Mouse (Mus musculus): Measurements from ENCODE around the gene Rasl11a. TPM values are rescaled to one million over a fixed set of nuclear protein-coding genes. Genes with fewer than 3 reads are reported as not detected.

Gene Rasl11a
- 1 to 10 TPM; 3.9 to 5.1 TPM for total RNA-seq (2021)
- long read RNA-seq, experiment 1, transcript Rasl11a-201 (4 exons, 1,126 nt), result major isoform, 7 of 10 reads
- long read RNA-seq, experiment 1, partial matches to known transcripts, result 0 of 10 reads
- long read RNA-seq, experiment 1, other reads (novel, unspliced or antisense), result 3 of 10 reads
- long read RNA-seq, experiment 2, partial matches to known transcripts, result 0 of 3 reads
- long read RNA-seq, experiment 2, other reads (novel, unspliced or antisense), result 0 of 3 reads

- DNase-seq, result peak; percentile 75
These were observed at the start of gene Rasl11a for GRCm38 (mm10) chr5:146844945-146845365. Gene Rasl11a, plus strand, starts transcription at chr5:146845071.

- no peak for DNase-seq
These were observed 49.1 kb upstream of the Rasl11a start for GRCm38 (mm10) chr5:146795728-146796127.

- no peak for DNase-seq
These were observed 46.8 kb upstream of the Rasl11a start for GRCm38 (mm10) chr5:146798031-146798430.

- DNase-seq, result no peak
These were observed 38.9 kb upstream of the Rasl11a start for GRCm38 (mm10) chr5:146806004-146806430.

GRCm38 (mm10) chr5:146809951-146810350 lies 34.9 kb upstream of the Rasl11a start:
- DNase-seq, result no peak

GRCm38 (mm10) chr5:146812866-146813265 lies 32.0 kb upstream of the Rasl11a start:
- no peak for DNase-seq

- no peak for DNase-seq
These were observed 31.4 kb upstream of the Rasl11a start for GRCm38 (mm10) chr5:146813421-146813820.

GRCm38 (mm10) chr5:146815394-146815793 lies 29.5 kb upstream of the Rasl11a start:
- no peak for DNase-seq

- no peak for DNase-seq
These were observed 27.3 kb upstream of the Rasl11a start for GRCm38 (mm10) chr5:146817583-146817982.

GRCm38 (mm10) chr5:146818906-146819623 lies 25.8 kb upstream of the Rasl11a start:
- DNase-seq, result no peak

GRCm38 (mm10) chr5:146823005-146823404 lies 21.9 kb upstream of the Rasl11a start:
- no peak for DNase-seq

- DNase-seq, result no peak
These were observed 15.3 kb upstream of the Rasl11a start for GRCm38 (mm10) chr5:146829528-146829927.

- DNase-seq, result no peak
These were observed 12.5 kb upstream of the Rasl11a start for GRCm38 (mm10) chr5:146832435-146832768.

- peak; percentile 94 for DNase-seq
These were observed 12.0 kb upstream of the Rasl11a start, which contains the start of gene Rpl21 for GRCm38 (mm10) chr5:146832769-146833448. Gene Rpl21, plus strand, starts transcription at chr5:146832890.

GRCm38 (mm10) chr5:146833673-146834201 lies 11.1 kb upstream of the Rasl11a start:
- no peak for DNase-seq

- DNase-seq, result no peak
These were observed 9.9 kb upstream of the Rasl11a start for GRCm38 (mm10) chr5:146834959-146835358.

- DNase-seq, result no peak
These were observed 6.7 kb upstream of the Rasl11a start for GRCm38 (mm10) chr5:146837967-146838720.

GRCm38 (mm10) chr5:146838836-146839648 lies 5.8 kb upstream of the Rasl11a start:
- no peak for DNase-seq

GRCm38 (mm10) chr5:146839760-146840159 lies 5.1 kb upstream of the Rasl11a start:
- DNase-seq, result no peak

- no peak for DNase-seq
These were observed 4.4 kb upstream of the Rasl11a start for GRCm38 (mm10) chr5:146840422-146840821.

- no peak for DNase-seq
These were observed 3.6 kb upstream of the Rasl11a start for GRCm38 (mm10) chr5:146841301-146841700.

Measured in gastrocnemius, postnatal 10 days (tissue).